Mouse (Mus musculus) heart, postnatal 10 days (tissue): ENCODE measurements around the gene Scamp3. TPM values are rescaled to one million over a fixed set of nuclear protein-coding genes. Genes with fewer than 3 reads are reported as not detected.

Source experiments
- DNase-seq, 2 experiments: peaks; one replicate each; pipeline ENCODE4 v3.0.0; 2021
- intact Hi-C: fragments of 180-260 bp; cut with DNase I; formaldehyde crosslinking; loops from one replicate; pipeline ENCODE4 v1.15.1; 2025
- microRNA-seq, 2 experiments: library from miRNA; unstranded; fragments of <30 nt; microRNA quantifications; one replicate each; pipeline ENCODE4 v1.2.0; 2022
- total RNA-seq, 2 experiments: library from RNA; stranded (reverse); gene quantifications; 2 replicates each; pipeline ENCODE4 v1.2.3; 2021

The Scamp3 gene
- total RNA-seq, 2 experiments from 2014 or later: 49.4 to 49.6 TPM

GRCm38 (mm10) chr3:89225321-89225815 lies 48.1 kb downstream of the Scamp3 start:
- intact Hi-C loops: no loop called here
- no peak for DNase-seq

GRCm38 (mm10) chr3:89225918-89226317 lies 48.6 kb downstream of the Scamp3 start:
- intact Hi-C loops: no loop called here

GRCm38 (mm10) chr3:89226361-89226760 lies 49.1 kb downstream of the Scamp3 start:
- no peak for DNase-seq
- intact Hi-C loops: no loop called here

More at GRCm38 (mm10) chr3:89225918-89226317, 48.6 kb downstream of the Scamp3 start:
- DNase-seq: no peak

GRCm38 (mm10) chr3:89226900-89227299 lies 49.6 kb downstream of the Scamp3 start, which contains the start of gene Mtx1:
Gene Mtx1, minus strand, starts transcription at chr3:89227088.
- DNase-seq: no peak
- intact Hi-C loops: no loop called here

GRCm38 (mm10) chr3:89227307-89228179 lies 50.3 kb downstream of the Scamp3 start:
- peak; percentile 89 to 90 for DNase-seq
- intact Hi-C loops: no loop called here

- peak; percentile 92 to 94 for DNase-seq
- intact Hi-C loops: no loop called here
Observed at GRCm38 (mm10) chr3:89228180-89228549, 50.9 kb downstream of the Scamp3 start.

- intact Hi-C loops: no loop called here
- no peak for DNase-seq
Observed at GRCm38 (mm10) chr3:89228836-89229235, 51.6 kb downstream of the Scamp3 start, which contains the start of gene Muc1. Gene Muc1, plus strand, starts transcription at chr3:89229057.

GRCm38 (mm10) chr3:89229276-89229675 lies 52.0 kb downstream of the Scamp3 start:
- no peak for DNase-seq
- intact Hi-C loops: no loop called here

- no peak for DNase-seq
- intact Hi-C loops: no loop called here
Observed at GRCm38 (mm10) chr3:89230561-89230960, 53.3 kb downstream of the Scamp3 start.

- intact Hi-C loops: no loop called here
- DNase-seq: no peak
Observed at GRCm38 (mm10) chr3:89231345-89231744, 54.1 kb downstream of the Scamp3 start.

- DNase-seq: no peak
- intact Hi-C loops: no loop called here
Observed at GRCm38 (mm10) chr3:89231772-89232275, 54.6 kb downstream of the Scamp3 start.

Small RNA genes within 50 kb of the gene (microRNA-seq; reads per million reads assigned to microRNA genes)
- 5.9 to 17.7 reads per million in 2 experiments for gene Mir92b

Other genes starting within 250 kb of the Scamp3 start
- gene Ash1l, start 226.9 kb upstream of the Scamp3 start, total RNA-seq: 10 to 100 TPM; 45.4 to 46.0 TPM
- gene Dap3, start 226.3 kb upstream of the Scamp3 start, total RNA-seq: 100 to 1,000 TPM; 105 to 114 TPM
- 10 to 100 TPM; 12.6 to 15.0 TPM for gene Rusc1, start 84.2 kb upstream of the Scamp3 start, total RNA-seq
- gene Gm43738, start 76.4 kb upstream of the Scamp3 start, total RNA-seq: not detected
- 10 to 100 TPM; 26.2 to 28.3 TPM for gene Fdps, start 75.5 kb upstream of the Scamp3 start, total RNA-seq
- not detected for gene Pklr, start 41.3 kb upstream of the Scamp3 start, total RNA-seq
- gene Hcn3, start 17.3 kb upstream of the Scamp3 start, total RNA-seq: under 1 TPM; 0.19 to 0.60 TPM
- gene Clk2, start 12.7 kb upstream of the Scamp3 start, total RNA-seq: 10 to 100 TPM; 26.6 to 26.7 TPM
- 1 to 10 TPM; 7.9 to 8.3 TPM for gene Fam189b, start 5.7 kb downstream of the Scamp3 start, total RNA-seq
- 10 to 100 TPM; 24.2 to 24.7 TPM for gene Gba, start 25.5 kb downstream of the Scamp3 start, total RNA-seq
- gene Thbs3, start 37.7 kb downstream of the Scamp3 start, total RNA-seq: 10 to 100 TPM; 20.4 to 21.8 TPM
- 10 to 100 TPM; 73.7 to 77.2 TPM for gene Mtx1, start 49.6 kb downstream of the Scamp3 start, total RNA-seq
- gene Muc1, start 51.6 kb downstream of the Scamp3 start, total RNA-seq: under 1 TPM; 0.20 to 0.34 TPM
- gene Krtcap2, start 68.5 kb downstream of the Scamp3 start, total RNA-seq: 10 to 100 TPM; 84.4 to 88.0 TPM
- gene Trim46, start 68.8 kb downstream of the Scamp3 start, total RNA-seq: 1 to 10 TPM in 1 of 2 experiments, under 1 TPM in 1; 0.77 to 1.1 TPM
- gene Dpm3, start 81.9 kb downstream of the Scamp3 start, total RNA-seq: 10 to 100 TPM; 60.2 to 64.2 TPM
- 10 to 100 TPM; 29.3 to 31.3 TPM for gene Slc50a1, start 93.1 kb downstream of the Scamp3 start, total RNA-seq
- gene Efna1, start 103.7 kb downstream of the Scamp3 start, total RNA-seq: 10 to 100 TPM; 48.8 to 57.5 TPM
- gene Efna3, start 145.5 kb downstream of the Scamp3 start, total RNA-seq: under 1 TPM in 1 of 2 experiments, not detected in 1; 0.17 TPM
- gene Efna4, start 160.6 kb downstream of the Scamp3 start, total RNA-seq: 1 to 10 TPM; 1.9 to 2.2 TPM
- gene Adam15, start 172.5 kb downstream of the Scamp3 start, total RNA-seq: 100 to 1,000 TPM; 101 to 118 TPM
- gene Dcst2, start 184.5 kb downstream of the Scamp3 start, total RNA-seq: under 1 TPM in 1 of 2 experiments, not detected in 1; 0.26 TPM
- gene Dcst1, start 187.8 kb downstream of the Scamp3 start, total RNA-seq: under 1 TPM; 0.43 to 0.57 TPM
- 10 to 100 TPM; 20.2 to 25.6 TPM for gene Zbtb7b, start 217.3 kb downstream of the Scamp3 start, total RNA-seq
- gene Lenep, start 225.3 kb downstream of the Scamp3 start, total RNA-seq: under 1 TPM in 1 of 2 experiments, not detected in 1; 0.64 TPM
- gene Flad1, start 234.4 kb downstream of the Scamp3 start, total RNA-seq: 10 to 100 TPM; 44.4 TPM
- gene Cks1b, start 240.9 kb downstream of the Scamp3 start, total RNA-seq: 10 to 100 TPM; 26.6 to 26.9 TPM
- gene Shc1, start 241.0 kb downstream of the Scamp3 start, total RNA-seq: 10 to 100 TPM; 59.1 to 62.1 TPM